Mouse (Mus musculus) common myeloid progenitor, adult 5-6 weeks (primary cell): ENCODE measurements around the gene Nphs1. TPM values are rescaled to one million over a fixed set of nuclear protein-coding genes. Genes with fewer than 3 reads are reported as not detected.

Source experiments
- ATAC-seq: replicated peaks from 2 replicates; pipeline ENCODE4 v1.8.0; 2016; ENCODE audit warnings: low read depth, mild to moderate bottlenecking, moderate TSS enrichment, inconsistent platforms; ENCODE audit not compliant: poor library complexity, severe bottlenecking
- total RNA-seq: library from RNA; stranded (forward); fragments of 200-1000, 187-1606 nt; gene quantifications from 2 replicates; pipeline ENCODE4 v1.2.3, GENCODE M21; 2017

Gene Nphs1
- total RNA-seq, 1 experiment from 2014 or later: 1.8 TPM

DNA sequence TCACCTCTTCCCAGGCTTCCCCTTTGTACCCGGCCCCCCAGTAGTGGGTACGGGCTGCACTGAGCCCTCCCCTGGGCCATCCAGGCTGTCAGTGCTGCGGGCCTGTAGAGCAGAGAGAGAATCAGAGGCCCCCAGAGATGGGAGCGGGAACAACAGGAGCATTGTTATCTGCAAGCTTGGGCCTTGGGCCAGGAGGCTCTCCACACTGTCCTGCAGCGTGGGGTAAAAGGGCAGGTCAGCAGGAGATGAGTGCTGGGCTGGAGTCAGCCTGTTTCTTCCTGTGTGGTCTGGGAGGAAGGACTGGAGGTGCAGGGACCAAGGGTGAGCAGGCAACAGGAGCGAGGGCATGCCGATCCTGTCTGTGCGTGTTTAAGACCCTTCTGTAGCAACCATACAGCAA is 74.8 kb downstream of the Nphs1 start:
- ATAC-seq: no peak

- ATAC-seq: no peak
These were observed 76.0 kb downstream of the Nphs1 start for GRCm38 (mm10) chr7:30533941-30534632.

DNA sequence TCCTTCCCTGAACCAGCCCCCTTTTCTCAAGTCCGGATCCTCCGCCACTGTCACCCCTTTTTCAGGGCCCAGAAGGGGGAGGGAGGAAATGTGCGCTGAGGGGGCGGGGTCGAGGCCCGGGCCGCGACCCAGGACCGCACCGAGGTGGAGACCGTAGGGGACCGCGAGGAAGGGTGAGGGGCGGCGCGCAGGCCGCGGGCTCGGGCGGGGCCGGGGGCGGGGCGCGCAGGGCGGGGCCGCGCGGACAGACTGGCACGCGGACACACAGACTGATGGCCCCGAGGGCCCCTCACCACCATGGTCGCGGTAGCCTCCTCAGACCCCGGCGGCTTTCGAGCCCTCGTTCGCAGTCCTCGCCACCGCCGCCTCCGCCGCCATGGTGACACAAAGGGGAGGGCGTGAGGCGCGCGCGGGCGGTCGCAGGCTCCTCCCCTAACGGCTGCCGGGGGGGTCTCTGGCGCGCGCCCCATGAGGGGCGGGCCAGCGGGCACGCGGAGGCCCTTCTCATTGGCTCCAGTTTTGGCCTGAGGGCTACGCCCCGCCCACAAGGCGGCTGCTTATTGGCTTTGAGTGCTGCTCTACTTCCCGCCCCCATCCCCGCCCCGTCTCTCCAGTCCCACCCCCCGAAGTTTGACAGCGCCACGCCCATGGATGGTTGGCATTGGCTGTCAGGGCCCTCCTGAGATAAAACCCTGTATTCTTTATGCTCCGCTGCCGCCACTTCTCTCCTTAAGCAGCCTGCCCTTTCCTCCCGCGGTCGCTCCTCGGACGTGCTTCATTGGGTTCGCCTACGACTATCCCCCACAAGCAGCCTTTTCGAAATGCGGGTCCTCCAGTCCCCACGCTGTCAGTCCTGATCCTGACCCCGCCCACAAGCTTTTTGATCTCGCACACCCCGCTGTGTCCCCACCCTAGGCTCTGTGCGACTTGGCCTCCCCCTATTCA is 76.8 kb downstream of the Nphs1 start, which contains the start of gene Arhgap33:
Arhgap33 (minus strand) TSS at position 428 of the 945 bp plus-strand sequence.
- ATAC-seq: peak; percentile 90

Other genes with a start within 250 kb of the Nphs1 start
- gene Polr2i, start 226.4 kb upstream of the Nphs1 start, total RNA-seq: 37.3 and 65.1 TPM in 2 replicates
- 40.5 TPM in 2 replicates for gene Tbcb, start 226.0 kb upstream of the Nphs1 start, total RNA-seq
- not detected in 2 replicates for gene Ovol3, start 222.6 kb upstream of the Nphs1 start, total RNA-seq
- not detected in 2 replicates for gene Thap8, start 178.2 kb upstream of the Nphs1 start, total RNA-seq
- gene Wdr62, start 177.9 kb upstream of the Nphs1 start, total RNA-seq: 8.2 and 17.5 TPM in 2 replicates
- not detected in 2 replicates for gene Clip3, start 166.6 kb upstream of the Nphs1 start, total RNA-seq
- 15.2 and 31.2 TPM in 2 replicates for gene Alkbh6, start 149.6 kb upstream of the Nphs1 start, total RNA-seq
- gene Syne4, start 143.5 kb upstream of the Nphs1 start, total RNA-seq: 1.4 TPM in 1 of 2 replicates, not detected in the other
- gene E130208F15Rik, start 136.6 kb upstream of the Nphs1 start, total RNA-seq: 0.96 and 3.3 TPM in 2 replicates
- gene Sdhaf1, start 134.4 kb upstream of the Nphs1 start, total RNA-seq: 10.8 and 11.0 TPM in 2 replicates
- not detected in 2 replicates for gene Lrfn3, start 95.5 kb upstream of the Nphs1 start, total RNA-seq
- gene Tyrobp, start 44.6 kb upstream of the Nphs1 start, total RNA-seq: 94.7 and 118 TPM in 2 replicates
- gene Hcst, start 38.5 kb upstream of the Nphs1 start, total RNA-seq: 9.4 and 11.9 TPM in 2 replicates
- gene Nfkbid, start 36.6 kb upstream of the Nphs1 start, total RNA-seq: 9.0 and 13.0 TPM in 2 replicates
- not detected in 2 replicates for gene Aplp1, start 12.8 kb upstream of the Nphs1 start, total RNA-seq
- not detected in 2 replicates for gene Kirrel2, start 625 bp upstream of the Nphs1 start, total RNA-seq
- not detected in 2 replicates for gene Prodh2, start 35.3 kb downstream of the Nphs1 start, total RNA-seq
- gene Arhgap33, start 76.7 kb downstream of the Nphs1 start, total RNA-seq: 5.2 and 9.1 TPM in 2 replicates
- 3.2 and 4.2 TPM in 2 replicates for gene Hspb6, start 93.9 kb downstream of the Nphs1 start, total RNA-seq
- 4.7 TPM in 2 replicates for gene Proser3, start 94.0 kb downstream of the Nphs1 start, total RNA-seq
- gene Lin37, start 101.5 kb downstream of the Nphs1 start, total RNA-seq: 20.8 and 21.2 TPM in 2 replicates
- 58.2 and 68.5 TPM in 2 replicates for gene U2af1l4, start 105.0 kb downstream of the Nphs1 start, total RNA-seq
- 3.7 and 5.4 TPM in 2 replicates for gene Gm49396, start 105.0 kb downstream of the Nphs1 start, total RNA-seq
- 117 and 174 TPM in 2 replicates for gene Psenen, start 105.3 kb downstream of the Nphs1 start, total RNA-seq
- 1.8 TPM in 1 of 2 replicates, not detected in the other for gene Igflr1, start 107.1 kb downstream of the Nphs1 start, total RNA-seq
- gene Kmt2b, start 130.4 kb downstream of the Nphs1 start, total RNA-seq: 8.9 and 24.9 TPM in 2 replicates
- gene Zbtb32, start 140.6 kb downstream of the Nphs1 start, total RNA-seq: 0.32 TPM in 1 of 2 replicates, not detected in the other
- not detected in 2 replicates for gene Upk1a, start 154.5 kb downstream of the Nphs1 start, total RNA-seq
- gene Cox6b1, start 167.8 kb downstream of the Nphs1 start, total RNA-seq: 396 and 504 TPM in 2 replicates
- not detected in 2 replicates for gene Etv2, start 177.5 kb downstream of the Nphs1 start, total RNA-seq
- gene Rbm42, start 192.0 kb downstream of the Nphs1 start, total RNA-seq: 39.4 and 47.8 TPM in 2 replicates
- 17.2 and 27.1 TPM in 2 replicates for gene Haus5, start 206.7 kb downstream of the Nphs1 start, total RNA-seq
- not detected in 2 replicates for gene Pmis2, start 213.3 kb downstream of the Nphs1 start, total RNA-seq
- gene 2200002J24Rik, start 240.6 kb downstream of the Nphs1 start, total RNA-seq: not detected in 2 replicates